Mouse (Mus musculus) hindbrain, embryonic 12.5 days (tissue): ENCODE measurements around the gene Pclaf. TPM values are rescaled to one million over a fixed set of nuclear protein-coding genes. Genes with fewer than 3 reads are reported as not detected.

ENCODE experiments used
- ATAC-seq: fragments of 200-750 bp; cut with Nextera tagmentation; 2 replicates; pipeline ENCODE4 v1.8.0; 2017; ENCODE audit warnings: moderate TSS enrichment; ENCODE audit not compliant: low FRiP score
- H3K27ac ChIP-seq: fragments of 300-500 bp; sonication (generic); 2 replicates; pipeline ENCODE4 v1.5.1; 2016; ENCODE audit warnings: mild to moderate bottlenecking
- H3K27me3 ChIP-seq: fragments of 300-500 bp; sonication (generic); 2 replicates; pipeline ENCODE4 v1.6.1; 2016; ENCODE audit warnings: mild to moderate bottlenecking
- H3K36me3 ChIP-seq: fragments of 300-500 bp; sonication (generic); 2 replicates; pipeline ENCODE4 v1.6.1; 2016; ENCODE audit warnings: mild to moderate bottlenecking
- H3K4me1 ChIP-seq: fragments of 300-500 bp; sonication (generic); 2 replicates; pipeline ENCODE4 v1.6.1; 2016
- H3K4me2 ChIP-seq: fragments of 300-500 bp; sonication (generic); replicated peaks from 2 replicates; pipeline ENCODE4 v1.6.1; 2016; ENCODE audit warnings: mild to moderate bottlenecking
- H3K4me3 ChIP-seq: fragments of 300-500 bp; sonication (generic); 2 replicates; pipeline ENCODE4 v1.5.1; 2016; ENCODE audit warnings: mild to moderate bottlenecking
- H3K9ac ChIP-seq: fragments of 300-500 bp; sonication (generic); 2 replicates; pipeline ENCODE4 v1.6.1; 2016; ENCODE audit warnings: mild to moderate bottlenecking, moderate library complexity
- H3K9me3 ChIP-seq: fragments of 300-500 bp; sonication (generic); replicated peaks from 2 replicates; pipeline ENCODE4 v1.6.1; 2016; ENCODE audit warnings: mild to moderate bottlenecking
- WGBS: fragments of 180-500 bp; shearing (Covaris S2); methylation state at CpG from one replicate; pipeline ENCODE4 v1.1.7; 2016; 5-methylcytosine and 5-hydroxymethylcytosine counted together
- polyA plus RNA-seq: library from polyadenylated mRNA; unstranded; fragments of >200 nt; fragmentation: Nextera tagmentation; extraction: Ambion mirVana; gene quantifications from 2 replicates; pipeline ENCODE4 v1.2.1, GENCODE M21; 2016

Gene Pclaf
- polyA plus RNA-seq, 1 experiment from 2014 or later = 128 TPM

DNA sequence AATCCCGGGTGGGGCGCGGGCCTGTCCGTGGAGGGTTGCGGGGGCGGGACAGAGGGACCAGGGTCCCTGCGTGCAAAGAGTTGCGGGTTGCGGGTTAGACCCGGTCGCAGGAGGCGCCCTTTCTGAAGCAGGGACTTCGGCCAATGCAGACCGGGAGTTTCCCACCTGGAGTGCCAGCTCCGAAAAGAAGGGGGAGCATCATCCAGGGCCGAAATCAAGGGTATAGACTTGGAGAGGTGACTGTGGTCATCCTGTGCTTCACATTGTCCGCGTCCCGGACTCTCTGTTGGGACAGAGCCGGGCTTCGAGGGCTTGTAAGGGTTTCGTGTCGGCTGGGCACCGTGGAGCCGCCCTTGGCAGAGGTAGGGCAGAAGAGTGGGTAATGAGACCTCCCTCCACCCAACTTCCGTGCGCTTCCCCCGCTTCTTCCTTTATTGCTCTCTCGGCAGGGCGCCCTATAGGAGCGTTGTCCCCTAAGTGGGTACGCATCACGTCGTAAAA lies 19.3 kb downstream of the Pclaf start:
- Histone ChIP-seq H3K27me3 (no peaks in the 10 kb centered on the region), H3K27ac (peak overlapping the region; percentile 91), H3K9ac (peak overlapping the region; percentile 87), H3K9me3 (no peaks in the 10 kb centered on the region), H3K4me1 (peaks cover 6% of the 10 kb centered on the region), H3K4me2 (peak overlapping the region; percentile 80), H3K36me3 (no peaks in the 10 kb centered on the region), H3K4me3 (peak overlapping the region; percentile 71)
- WGBS = under 1% methylated on average over 34 of the region's 34 CpGs
- ATAC-seq = peak; percentile 76; the same call in 1 of the 2 replicates

DNA sequence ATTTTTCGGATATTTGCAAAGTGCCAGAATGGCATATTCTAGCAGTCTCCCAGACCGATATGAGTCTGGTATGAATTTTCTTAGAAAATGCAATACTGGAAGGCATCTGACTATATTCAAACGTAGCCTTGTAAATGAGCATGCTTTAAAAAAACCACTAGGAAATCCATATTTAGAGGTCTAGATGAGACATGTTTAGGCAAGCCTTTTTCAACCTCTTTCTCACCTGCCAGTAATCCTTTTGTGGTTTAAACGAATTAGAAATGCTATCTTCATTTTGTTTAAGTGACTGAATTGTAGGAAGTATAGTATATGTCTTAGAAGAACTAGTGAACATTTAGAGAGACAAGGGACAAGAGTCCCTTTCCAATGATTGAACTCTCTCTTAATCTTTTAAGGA lies 19.8 kb downstream of the Pclaf start:
- peak overlapping the region; percentile 87 for H3K9ac ChIP-seq
- H3K4me3 ChIP-seq = peak overlapping the region; percentile 71
- H3K9me3 ChIP-seq = no peaks in the 10 kb centered on the region
- peaks cover 6% of the 10 kb centered on the region for H3K4me1 ChIP-seq
- ATAC-seq = no peak
- 11% methylated on average over 4 of the region's 4 CpGs for WGBS
- H3K27me3 ChIP-seq = no peaks in the 10 kb centered on the region
- H3K36me3 ChIP-seq = no peaks in the 10 kb centered on the region
- peak overlapping the region; percentile 91; the same call in 1 of the 2 replicates for H3K27ac ChIP-seq
- H3K4me2 ChIP-seq = peak overlapping the region; percentile 80

- Histone ChIP-seq H3K4me2 (no peak overlapping the region), H3K4me3 (no peak overlapping the region), H3K9ac (no peak overlapping the region), H3K27ac (no peak overlapping the region), H3K36me3 (no peaks in the 10 kb centered on the region), H3K9me3 (no peaks in the 10 kb centered on the region), H3K4me1 (no peaks in the 10 kb centered on the region; the same call in 1 of the 2 replicates), H3K27me3 (no peaks in the 10 kb centered on the region)
- ATAC-seq = no peak
- WGBS = 82% methylated on average over 2 of the region's 2 CpGs
Observed at GRCm38 (mm10) chr9:65913976-65914375, 23.9 kb downstream of the Pclaf start.

GRCm38 (mm10) chr9:65917015-65917414 lies 27.0 kb downstream of the Pclaf start:
- no peak overlapping the region for H3K4me3 ChIP-seq
- H3K9ac ChIP-seq = no peak overlapping the region
- H3K36me3 ChIP-seq = no peaks in the 10 kb centered on the region
- no peaks in the 10 kb centered on the region for H3K4me1 ChIP-seq
- 96% methylated on average over 1 of the region's 1 CpGs for WGBS
- ATAC-seq = no peak
- H3K27ac ChIP-seq = no peak overlapping the region
- no peaks in the 10 kb centered on the region for H3K9me3 ChIP-seq
- no peak overlapping the region for H3K4me2 ChIP-seq
- no peaks in the 10 kb centered on the region for H3K27me3 ChIP-seq

GRCm38 (mm10) chr9:65928456-65928855 lies 38.4 kb downstream of the Pclaf start:
- no peak overlapping the region for H3K9ac ChIP-seq
- H3K27me3 ChIP-seq = no peaks in the 10 kb centered on the region
- H3K4me1 ChIP-seq = no peaks in the 10 kb centered on the region
- no peaks in the 10 kb centered on the region for H3K9me3 ChIP-seq
- no peak for ATAC-seq
- H3K27ac ChIP-seq = no peak overlapping the region
- no peak overlapping the region for H3K4me3 ChIP-seq
- H3K36me3 ChIP-seq = no peaks in the 10 kb centered on the region
- no peak overlapping the region for H3K4me2 ChIP-seq

- H3K36me3 ChIP-seq = no peaks in the 10 kb centered on the region
- no peak for ATAC-seq
Observed at GRCm38 (mm10) chr9:65929826-65930225, 39.8 kb downstream of the Pclaf start.

DNA sequence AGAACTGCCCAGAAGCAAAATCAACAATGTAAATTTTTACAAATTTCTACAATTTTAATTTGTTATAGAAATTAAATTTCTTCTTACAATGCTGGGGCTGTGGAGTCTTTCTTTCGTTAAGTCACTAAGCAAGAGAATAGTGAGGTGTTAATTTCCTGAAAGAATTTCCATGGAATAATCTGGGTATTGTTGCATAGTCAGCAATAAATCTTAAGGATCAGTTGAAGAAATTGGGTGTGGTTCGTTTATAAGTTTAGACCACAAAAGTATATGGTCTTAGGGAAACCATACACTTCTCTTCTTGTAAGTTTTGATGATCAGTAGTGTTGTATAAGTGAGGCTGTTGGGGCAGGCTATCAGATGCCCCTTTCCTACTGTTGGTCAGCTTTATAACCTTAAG lies 47.5 kb downstream of the Pclaf start:
- 93% methylated on average over 2 of the region's 2 CpGs for WGBS
- H3K27ac ChIP-seq = no peak overlapping the region
- no peak overlapping the region for H3K9ac ChIP-seq
- no peak overlapping the region for H3K4me3 ChIP-seq
- H3K9me3 ChIP-seq = no peaks in the 10 kb centered on the region
- no peaks in the 10 kb centered on the region for H3K4me1 ChIP-seq
- H3K36me3 ChIP-seq = no peaks in the 10 kb centered on the region
- no peak overlapping the region for H3K4me2 ChIP-seq
- ATAC-seq = no peak
- H3K27me3 ChIP-seq = no peaks in the 10 kb centered on the region

More at GRCm38 (mm10) chr9:65929826-65930225, 39.8 kb downstream of the Pclaf start:
- Histone ChIP-seq H3K9ac (no peak overlapping the region), H3K4me1 (no peaks in the 10 kb centered on the region), H3K27me3 (no peaks in the 10 kb centered on the region), H3K4me2 (no peak overlapping the region), H3K27ac (no peak overlapping the region), H3K4me3 (no peak overlapping the region), H3K9me3 (no peaks in the 10 kb centered on the region)

DNA sequence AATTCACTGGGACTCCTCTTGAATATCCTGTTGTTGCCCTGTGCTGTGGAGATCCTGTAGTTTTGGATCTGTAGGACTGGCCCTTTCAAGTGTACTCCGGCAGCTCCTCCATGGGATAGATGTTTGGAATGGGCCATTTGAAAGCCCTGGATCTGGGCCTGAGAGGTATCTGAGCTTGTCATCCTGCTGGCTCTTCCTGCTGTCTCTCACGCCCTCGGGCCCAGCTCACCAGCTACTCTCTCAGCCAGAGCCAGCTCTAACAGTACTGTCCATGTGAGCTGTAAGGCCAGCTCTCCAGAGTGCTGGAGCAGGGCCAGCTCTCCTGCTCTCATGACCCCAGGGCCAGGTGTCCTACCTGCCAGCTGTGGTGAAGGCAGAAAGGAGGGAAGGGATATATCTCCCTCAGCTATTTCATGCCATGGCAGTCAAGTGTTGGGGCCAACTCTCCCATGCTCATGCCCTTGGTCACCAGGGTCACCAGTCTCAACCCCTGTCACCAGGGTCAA lies 61.1 kb downstream of the Pclaf start:
- no peak overlapping the region for H3K9ac ChIP-seq
- H3K4me1 ChIP-seq = no peaks in the 10 kb centered on the region
- no peak overlapping the region for H3K27ac ChIP-seq
- no peak overlapping the region for H3K4me3 ChIP-seq
- no peaks in the 10 kb centered on the region for H3K9me3 ChIP-seq
- WGBS = 94% methylated on average over 3 of the region's 3 CpGs
- no peaks in the 10 kb centered on the region for H3K27me3 ChIP-seq
- ATAC-seq = no peak
- no peak overlapping the region for H3K4me2 ChIP-seq
- peaks cover 12% of the 10 kb centered on the region; the same call in 1 of the 2 replicates for H3K36me3 ChIP-seq

Other genes with a start within 250 kb of the Pclaf start
- gene Oaz2, start 222.2 kb upstream of the Pclaf start, polyA plus RNA-seq = 312 and 323 TPM in 2 replicates
- gene Zfp609, start 62.7 kb upstream of the Pclaf start, polyA plus RNA-seq = 11.3 and 14.0 TPM in 2 replicates
- gene Trip4, start 18.6 kb downstream of the Pclaf start, polyA plus RNA-seq = 37.4 and 41.7 TPM in 2 replicates
- 24.4 and 24.8 TPM in 2 replicates for gene Csnk1g1, start 18.7 kb downstream of the Pclaf start, polyA plus RNA-seq
- 456 and 477 TPM in 2 replicates for gene Ppib, start 170.0 kb downstream of the Pclaf start, polyA plus RNA-seq
- 6.6 and 8.7 TPM in 2 replicates for gene Snx22, start 179.5 kb downstream of the Pclaf start, polyA plus RNA-seq
- 130 and 139 TPM in 2 replicates for gene Snx1, start 236.3 kb downstream of the Pclaf start, polyA plus RNA-seq
- 123 and 126 TPM in 2 replicates for gene Ciao2a, start 236.4 kb downstream of the Pclaf start, polyA plus RNA-seq